Mouse (Mus musculus): ENCODE data around the gene Zfp595.
A peak's percentile ranks its signal among the peaks of the same experiment; 100 is the strongest.
"Not testable (repeated sequence)": the region's sequence is repeated elsewhere in the genome, so short reads cannot be mapped to it uniquely, and the experiment has no call there.

The Zfp595 gene

DNA sequence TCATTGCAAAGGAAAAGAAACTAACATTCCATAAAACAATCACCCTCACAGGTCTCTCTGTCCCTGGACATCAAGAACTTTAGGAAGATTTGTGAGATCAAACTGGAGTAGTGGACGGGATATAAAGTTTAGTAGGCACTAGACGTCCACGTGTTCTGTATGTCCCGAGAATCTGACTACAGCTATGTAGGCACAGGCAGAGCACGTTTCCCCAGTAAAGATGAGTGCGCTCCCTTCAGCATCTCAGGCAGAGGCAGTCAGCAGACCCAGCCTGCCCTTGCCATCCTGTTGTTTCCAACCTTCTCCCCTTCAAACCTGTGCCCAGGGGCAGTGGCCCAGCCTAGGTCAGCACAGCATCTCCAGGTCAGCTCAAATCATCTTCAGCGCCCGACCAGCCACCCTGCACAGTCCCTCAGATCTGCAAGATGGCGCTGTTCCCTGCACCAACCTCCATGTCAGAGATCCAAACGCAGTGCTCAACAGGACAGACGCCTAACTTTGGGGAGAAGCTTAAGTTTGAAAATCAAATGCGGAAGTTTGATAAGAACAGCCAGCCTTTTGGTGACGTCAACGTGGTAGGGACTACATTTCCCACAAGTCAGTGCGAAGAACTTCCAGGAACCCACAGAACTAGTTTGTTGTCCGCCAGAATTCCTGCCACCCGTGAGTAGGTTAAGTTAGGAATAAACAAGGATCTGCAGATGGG is at the start of gene Zfp595:
Zfp595 (minus strand) TSS at position 552 of the 706 bp plus-strand sequence.
- DNase-seq, result peak; percentile 87 to 89

DNA sequence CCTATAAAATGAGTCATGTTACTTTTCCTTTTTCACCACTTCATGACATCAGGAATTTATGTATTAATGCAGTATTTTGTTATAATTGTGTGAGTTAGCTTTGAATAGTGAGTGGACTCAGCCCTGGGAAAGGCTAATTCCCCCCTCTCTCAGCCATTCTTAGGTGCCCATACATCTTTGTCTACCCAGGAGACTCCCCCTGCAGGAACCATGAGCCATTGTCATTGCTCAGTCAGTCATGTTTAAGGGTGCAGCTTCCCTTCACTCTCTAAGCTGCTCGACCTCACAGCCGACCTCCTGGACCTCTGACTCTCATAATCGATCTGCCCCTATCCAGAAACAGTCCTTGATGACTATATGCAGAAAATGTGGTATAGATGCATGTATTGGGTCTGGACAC is 43.9 kb upstream of the Zfp595 start:
- DNase-seq, result not testable (repeated sequence)

DNA sequence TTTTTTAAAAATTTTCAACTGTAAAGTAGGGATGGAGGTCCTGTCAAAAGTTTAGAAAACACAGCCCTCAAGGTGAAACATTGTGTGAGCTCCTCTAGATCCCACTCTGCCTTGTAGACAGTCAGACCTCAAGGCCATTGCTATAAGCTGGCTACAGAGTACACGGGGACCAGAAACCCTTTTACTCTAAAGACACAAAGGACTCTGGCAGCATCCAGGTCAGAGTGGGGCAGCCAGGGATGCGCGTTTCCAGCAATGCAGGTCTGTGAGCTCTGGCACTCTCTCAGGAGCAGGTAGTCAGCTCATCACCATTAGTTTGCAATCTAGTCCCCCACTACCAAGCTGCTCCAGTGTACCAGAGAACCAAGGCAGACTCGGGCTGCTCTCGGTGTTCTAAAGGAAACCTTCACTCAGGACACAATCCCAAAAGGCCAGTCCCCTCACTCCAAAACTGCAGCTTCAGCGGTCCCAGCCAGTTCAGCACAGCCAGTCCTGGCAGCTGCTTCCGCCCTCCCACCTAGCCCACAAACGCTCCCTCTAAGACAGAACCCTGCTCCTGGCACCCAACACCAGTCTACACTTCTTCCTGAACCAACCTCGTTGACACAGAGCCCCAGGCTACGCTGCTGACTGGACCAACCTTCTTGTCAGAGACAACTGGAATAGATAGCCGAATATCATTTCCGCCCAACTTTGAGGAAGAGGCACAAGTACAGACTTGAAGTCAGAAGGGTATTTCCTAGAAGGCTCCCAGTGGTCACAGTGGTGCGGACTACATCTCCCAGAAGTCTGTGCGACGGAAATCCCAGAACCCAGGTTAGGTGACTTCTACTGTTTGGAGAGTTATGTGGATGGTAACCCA is 42.9 kb upstream of the Zfp595 start, which contains the start of the genes Gm28041 and Zfp456:
Gm28041 (minus strand) TSS at position 684 of the 862 bp plus-strand sequence.
Zfp456 (minus strand) TSS at position 761 of the 862 bp plus-strand sequence.
- peak; percentile 77 to 78 for DNase-seq

DNA sequence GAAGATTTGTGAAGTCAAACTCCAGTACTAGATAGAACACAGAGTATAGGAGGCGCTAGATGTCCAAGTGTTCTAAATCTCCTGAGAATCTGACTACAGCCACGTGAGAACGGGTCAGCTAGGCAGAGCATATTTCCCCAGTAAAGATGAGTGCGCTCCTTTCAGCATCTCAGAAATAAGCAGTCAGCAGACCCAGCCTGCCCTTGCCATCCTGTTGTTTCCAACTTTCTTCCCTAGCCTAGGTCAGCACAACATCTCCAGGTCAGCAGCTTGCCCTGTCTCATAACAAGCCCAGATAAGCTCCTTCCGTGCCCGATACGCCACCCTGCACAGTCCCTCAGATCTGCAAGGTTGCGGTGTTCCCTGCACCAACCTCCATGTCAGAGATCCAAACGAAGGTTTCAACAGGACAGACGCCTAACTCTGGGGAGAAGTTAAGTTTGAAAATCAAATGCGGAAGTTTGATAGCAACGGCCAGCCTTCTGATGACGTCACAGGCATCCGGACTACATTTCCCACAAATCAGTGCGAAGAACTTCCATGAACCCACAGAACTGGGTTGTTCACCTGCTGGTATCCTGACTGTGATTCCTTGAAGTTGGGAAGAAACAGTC is 27.9 kb upstream of the Zfp595 start, which contains the start of the genes Gm28044 and Zfp953:
Gm28044 (minus strand) TSS at position 406 of the 614 bp plus-strand sequence.
Zfp953 (minus strand) TSS at position 475 of the 614 bp plus-strand sequence.
- DNase-seq, result peak; percentile 87 to 94

DNA sequence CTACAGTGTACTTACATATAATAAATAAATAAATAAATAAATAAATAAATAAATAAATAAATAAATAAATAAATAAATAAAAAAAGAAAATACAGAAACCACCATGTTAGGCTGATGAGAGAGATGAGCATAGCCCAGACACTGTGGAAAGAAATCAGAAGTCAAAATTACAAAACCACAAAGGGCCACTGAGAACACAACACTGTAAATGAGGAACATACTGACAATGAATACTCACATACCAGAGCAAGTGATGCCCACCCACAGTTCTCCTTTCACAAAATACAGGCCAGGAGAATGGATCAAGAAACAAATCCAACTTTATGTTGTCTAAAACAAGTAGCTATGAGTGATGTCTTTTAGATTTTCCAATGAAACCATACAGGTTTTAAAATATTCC is 19.5 kb upstream of the Zfp595 start:
- no peak for DNase-seq

DNA sequence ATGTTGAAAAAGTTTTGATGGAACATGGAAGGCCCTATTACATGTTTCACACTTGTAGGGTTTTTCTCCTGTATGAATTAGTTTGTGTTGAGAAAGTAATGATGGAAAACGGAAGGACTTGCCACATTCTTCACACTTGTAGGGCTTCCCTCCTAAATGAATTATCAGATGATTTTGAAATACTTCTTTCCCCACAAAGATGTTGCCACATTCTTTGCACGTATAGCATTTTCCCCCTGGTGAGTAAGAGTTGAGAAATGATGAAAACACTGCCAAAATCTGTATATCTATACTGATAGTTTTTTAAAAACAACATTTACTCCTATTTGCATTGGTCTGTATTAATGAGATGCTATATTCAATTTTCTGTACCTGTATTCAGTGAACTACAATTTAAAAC is 11.1 kb upstream of the Zfp595 start:
- DNase-seq, result no peak

DNA sequence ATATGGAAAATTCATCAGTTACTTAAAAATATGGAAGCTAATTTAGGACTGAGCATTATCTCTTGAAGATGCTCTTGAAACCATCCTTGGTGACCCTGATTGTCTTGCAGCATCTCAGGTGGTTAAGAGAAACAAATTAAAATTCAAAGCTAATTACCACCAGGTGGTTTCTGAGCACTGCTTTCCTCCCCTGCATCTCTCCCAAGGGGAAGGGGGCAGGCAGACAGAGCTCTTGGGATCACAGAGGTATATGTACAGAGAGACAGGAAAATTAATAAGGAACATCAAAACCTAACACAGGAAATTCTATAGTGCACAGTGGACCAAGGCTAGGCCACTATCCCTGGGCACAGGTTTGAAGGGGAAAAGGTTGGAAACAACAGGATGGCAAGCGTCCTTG is 507 bp upstream of the Zfp595 start:
- DNase-seq, result no peak

DNA sequence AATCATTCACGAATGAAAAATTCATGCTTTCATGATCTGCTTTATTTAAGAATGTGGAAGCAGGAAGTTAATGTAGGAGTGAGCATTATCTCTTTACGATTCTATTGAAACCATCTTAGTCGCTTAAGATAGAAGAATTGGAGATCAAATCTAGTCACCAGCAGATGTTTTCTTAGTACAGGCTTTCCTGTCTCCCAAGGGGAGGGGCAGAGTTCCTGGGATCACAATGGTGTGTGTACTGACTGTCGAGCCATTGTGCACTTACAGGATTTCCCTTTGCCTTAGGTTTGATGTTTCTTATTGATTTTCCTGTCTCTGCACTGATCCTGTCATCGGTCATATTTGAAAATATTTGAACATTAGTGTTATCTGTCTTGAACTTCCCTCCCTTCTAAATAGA is 25.7 kb downstream of the Zfp595 start:
- no peak for DNase-seq

DNA sequence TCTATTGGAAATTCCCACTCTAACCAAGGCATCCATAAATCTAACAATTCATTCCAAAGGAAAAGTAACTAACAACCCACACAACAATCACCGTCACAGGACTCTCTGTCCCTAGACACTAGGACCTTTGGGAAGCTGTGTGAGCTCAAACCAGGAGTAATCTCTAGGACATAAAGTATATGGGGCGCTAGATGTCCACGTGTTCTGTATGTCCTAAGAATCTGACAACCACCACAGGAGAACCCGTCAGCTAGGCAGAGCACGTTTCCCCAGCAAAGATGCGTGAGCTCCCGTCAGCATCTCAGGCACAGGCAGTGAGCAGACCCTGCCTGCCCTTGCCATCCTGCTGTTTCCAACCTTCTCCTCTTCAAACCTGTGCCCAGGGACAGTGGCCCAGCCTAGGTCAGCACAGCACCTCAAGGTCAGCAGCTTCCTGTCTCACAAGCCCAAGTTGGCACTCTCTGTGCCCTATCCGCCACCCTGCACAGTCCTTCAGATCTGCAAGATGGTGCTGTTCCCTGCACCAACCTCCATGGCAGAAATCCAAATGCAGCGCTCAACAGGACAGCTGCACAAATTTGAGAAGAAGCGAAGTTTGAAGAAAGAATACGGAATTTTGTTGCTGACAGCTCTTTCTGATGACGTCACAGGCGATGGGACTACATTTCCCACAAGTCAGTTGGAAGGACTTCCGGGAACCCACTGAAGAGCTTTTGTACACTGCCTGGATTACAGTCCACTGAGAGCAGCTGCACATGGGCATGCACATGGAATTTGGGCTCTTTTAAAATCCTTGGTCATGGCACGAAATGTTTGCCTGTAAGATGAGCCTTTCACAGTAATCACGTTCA is 26.3 kb downstream of the Zfp595 start, which contains the start of gene Zfp457:
Zfp457 (minus strand) TSS at position 664 of the 851 bp plus-strand sequence.
- peak; percentile 88 to 92 for DNase-seq

DNA sequence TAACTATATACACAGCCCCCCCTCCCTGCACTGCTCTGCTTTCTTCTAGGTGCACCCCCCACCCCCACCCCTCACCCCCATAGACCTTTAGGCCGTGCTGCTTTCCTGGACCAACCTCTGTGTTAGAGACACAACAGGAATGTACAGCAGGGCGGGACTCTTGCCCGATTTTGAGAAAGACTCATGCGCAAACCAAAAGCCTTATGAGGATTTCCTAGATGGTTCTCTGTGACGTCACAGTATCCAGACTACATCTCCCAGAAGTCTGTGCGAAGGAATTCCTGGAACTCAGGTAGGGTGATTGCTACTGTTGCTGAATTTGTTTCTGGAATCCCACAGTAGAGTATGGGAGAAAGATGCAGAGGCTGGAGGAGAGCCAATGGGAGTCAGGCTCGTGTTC is 54.1 kb downstream of the Zfp595 start, which contains the start of gene Zfp458:
Zfp458 (minus strand) TSS at position 153 of the 400 bp plus-strand sequence.
- DNase-seq, result peak; percentile 8 to 17

DNA sequence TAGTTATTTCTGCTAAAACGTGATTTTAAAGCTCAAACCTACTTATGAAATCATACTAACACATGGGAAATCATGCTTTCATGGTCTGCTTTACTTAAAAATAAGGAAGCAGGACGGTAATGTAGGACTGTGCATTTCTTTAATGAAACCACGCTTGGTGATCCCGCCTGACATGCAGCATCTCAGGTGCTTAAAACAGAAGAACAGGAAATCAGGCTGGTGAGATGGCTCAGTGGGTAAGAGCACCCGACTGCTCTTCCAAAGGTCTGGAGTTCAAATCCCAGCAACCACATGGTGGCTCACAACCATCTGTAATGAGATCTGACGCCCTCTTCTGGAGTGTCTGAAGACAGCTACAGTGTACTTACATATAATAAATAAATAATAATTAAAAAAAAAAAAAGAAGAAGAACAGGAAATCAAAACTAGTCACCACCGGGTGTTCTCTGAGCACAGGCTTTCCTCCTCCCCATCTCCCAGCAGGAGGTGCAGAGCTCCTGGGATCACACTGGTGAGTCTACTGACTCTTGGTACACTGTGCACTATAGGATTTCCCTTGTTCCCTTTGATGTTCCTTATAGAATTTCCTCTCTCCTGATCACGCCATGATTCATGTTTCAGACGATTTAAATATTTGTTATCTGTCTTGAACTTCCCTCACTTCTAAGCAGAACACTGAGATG is 62.8 kb downstream of the Zfp595 start:
- DNase-seq, result not testable (repeated sequence)

DNA sequence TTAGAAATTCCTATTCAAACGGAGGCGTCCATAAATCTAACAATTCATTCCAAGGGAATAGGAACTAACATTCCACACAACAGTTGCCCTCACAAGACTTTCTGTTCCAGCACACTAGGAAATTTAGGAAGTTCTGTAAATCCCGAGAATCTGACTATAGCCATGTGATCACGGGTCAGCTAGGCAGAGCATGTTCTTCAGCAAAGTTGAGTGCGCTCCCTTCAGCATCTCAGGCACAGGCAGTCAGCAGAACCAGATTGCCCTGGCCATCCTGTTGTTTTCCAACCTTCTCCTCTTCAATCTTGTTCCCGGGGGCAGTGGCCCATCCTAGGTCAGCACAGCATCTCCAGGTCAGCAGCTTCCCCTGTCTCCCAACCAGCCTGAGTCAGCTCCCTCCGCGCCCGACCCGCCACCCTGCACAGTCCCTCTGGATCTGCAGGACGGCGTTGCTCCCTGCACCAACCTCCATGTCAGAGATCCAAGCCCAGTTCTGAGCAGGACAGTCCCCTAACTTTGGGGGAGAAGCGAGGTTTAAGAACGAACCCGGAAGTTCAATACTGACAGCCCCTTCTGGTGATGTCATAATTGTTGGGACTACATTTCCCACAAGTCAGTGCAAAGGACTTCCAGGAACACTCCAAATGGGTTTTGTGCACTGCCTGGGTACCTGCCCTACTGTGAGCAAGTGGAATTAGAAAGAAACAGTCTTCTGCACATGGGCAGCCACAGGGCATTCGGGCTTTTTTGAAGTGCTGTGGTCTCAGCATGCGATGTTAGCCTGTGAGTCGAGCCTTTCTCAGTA is 63.6 kb downstream of the Zfp595 start:
- DNase-seq, result peak; percentile 69 to 82

Data from kidney, adult 8-10 months (tissue).